7 mouse cellular contexts compared by ENCODE assay signal in genomic region chr4:41760288-41760721, GRCm38 (mm10). TPM values are rescaled to one million over a fixed set of nuclear protein-coding genes. Genes with fewer than 3 reads are reported as not detected.
DNase-seq lines count a peak whose midpoint lies in the region; ATAC-seq and TF ChIP-seq lines count a peak whose summit lies in the region.

No protein-coding gene starts in this region.

- TF ChIP-seq CTCF in cortical plate, adult 2 months (IDR thresholded peaks at IDR 0.05; ENCODE audit: extremely low read depth, insufficient read depth, low read length), result no peak

- no peaks in the 10 kb centered on the region for H3K9me3 ChIP-seq in intestine, embryonic 14.5 days (ENCODE audit: control insufficient read depth, low read length)
- H3K9me3 ChIP-seq in midbrain, embryonic 10.5 days (replicated peaks), result no peaks in the 10 kb centered on the region

- H3K36me3 ChIP-seq in intestine, embryonic 14.5 days (ENCODE audit: control insufficient read depth, insufficient read depth, low read length), result peaks cover 10% of the 10 kb centered on the region; the same call in 1 of the 2 replicates
- H3K36me3 ChIP-seq in midbrain, embryonic 10.5 days, result no peaks in the 10 kb centered on the region

- ATAC-seq in intestine, embryonic 14.5 days (replicated peaks; ENCODE audit: low FRiP score, low TSS enrichment, low read depth), result peak; percentile 90

- peak overlapping the region; percentile 23 for H3K4me3 ChIP-seq in cortical plate, adult 2 months (ENCODE audit: insufficient read depth, low read length)
- H3K4me3 ChIP-seq in intestine, embryonic 14.5 days (ENCODE audit: low read depth, low read length), result peak overlapping the region; percentile 49
- peak overlapping the region; percentile 57 for H3K4me3 ChIP-seq in midbrain, embryonic 10.5 days

- H3K4me2 ChIP-seq in intestine, embryonic 14.5 days (ENCODE audit: low read length), result peak overlapping the region; percentile 73

- H3K27me3 ChIP-seq in intestine, embryonic 14.5 days (replicated peaks; ENCODE audit: control insufficient read depth, insufficient read depth, low read length), result no peaks in the 10 kb centered on the region
- H3K27me3 ChIP-seq in midbrain, embryonic 10.5 days (ENCODE audit: low read depth, poor library complexity, severe bottlenecking), result no peaks in the 10 kb centered on the region

- peak overlapping the region; percentile 52 for H3K9ac ChIP-seq in intestine, embryonic 14.5 days (ENCODE audit: low read length)

- peaks cover 20% of the 10 kb centered on the region for H3K4me1 ChIP-seq in cortical plate, adult 2 months (ENCODE audit: control insufficient read depth, insufficient read depth, low read length)
- H3K4me1 ChIP-seq in intestine, embryonic 14.5 days (replicated peaks; ENCODE audit: control insufficient read depth, insufficient read depth, low read length), result peaks cover 35% of the 10 kb centered on the region
- H3K4me1 ChIP-seq in midbrain, embryonic 10.5 days, result peaks cover 48% of the 10 kb centered on the region

- intact Hi-C loops in left cerebral cortex, postnatal 4 days (cut with DNase I), result no loop called here

- under 1% methylated on average over 15 of the region's 15 CpGs for WGBS in intestine, embryonic 14.5 days
- 2% methylated on average over 15 of the region's 15 CpGs for WGBS in midbrain, embryonic 10.5 days

- H3K27ac ChIP-seq in cortical plate, adult 2 months (ENCODE audit: insufficient read depth, low read length), result peak overlapping the region; percentile 26
- peak overlapping the region; percentile 86 for H3K27ac ChIP-seq in intestine, embryonic 14.5 days (ENCODE audit: low read depth)
- H3K27ac ChIP-seq in midbrain, embryonic 10.5 days (replicated peaks), result peak overlapping the region; percentile 84

- no peak for TF ChIP-seq POLR2A in cortical plate, adult 2 months (IDR thresholded peaks at IDR 0.05; ENCODE audit: extremely low read depth, insufficient read depth, low read length)

- peak; percentile 95 for DNase-seq in adrenal gland, postnatal 14 days
- DNase-seq in gastrocnemius, postnatal 25 days, result peak; percentile 96
- peak; percentile 88 for DNase-seq in intestine, embryonic 14.5 days (ENCODE audit: low spot score)
- DNase-seq in left cerebral cortex, postnatal 4 days, result peak; percentile 96
- peak; percentile 88 for DNase-seq in midbrain, embryonic 10.5 days (ENCODE audit: low spot score)
- DNase-seq in spleen, adult 18-20 months, result peak; percentile 39 to 41

RNA-seq across cellular contexts. Expression of gene Sigmar1, which starts 4.3 kb away (rescaled TPM):
- 67.1 and 76.7 TPM in 2 replicates for total RNA-seq in adrenal gland, postnatal 14 days (2021)
- polyA plus RNA-seq in cortical plate, adult 2 months (2012; rRNA removed), result 80.7 and 83.9 TPM in 2 replicates
- 10 to 100 TPM in 1 of 2 experiments, 1 to 10 TPM in 1; 8.4 to 11.9 TPM for total RNA-seq in gastrocnemius, postnatal 25 days (2021)
- 113 TPM in 2 replicates for polyA plus RNA-seq in intestine, embryonic 14.5 days (2014; fragmentation: Nextera tagmentation; extraction: Ambion mirVana)
- 10 to 100 TPM; 45.7 to 49.7 TPM for total RNA-seq in left cerebral cortex, postnatal 4 days (2021)
- polyA plus RNA-seq in midbrain, embryonic 10.5 days (2016; fragmentation: Nextera tagmentation; extraction: Ambion mirVana), result 87.3 and 96.3 TPM in 2 replicates

RNA-seq across cellular contexts. Expression of gene Galt, which starts 5.3 kb away (rescaled TPM):
- total RNA-seq in adrenal gland, postnatal 14 days (2021), result 36.1 and 42.3 TPM in 2 replicates
- polyA plus RNA-seq in cortical plate, adult 2 months (2012; rRNA removed), result 269 and 276 TPM in 2 replicates
- total RNA-seq in gastrocnemius, postnatal 25 days (2021), result 10 to 100 TPM; 33.6 to 36.1 TPM
- 44.8 and 47.7 TPM in 2 replicates for polyA plus RNA-seq in intestine, embryonic 14.5 days (2014; fragmentation: Nextera tagmentation; extraction: Ambion mirVana)
- 10 to 100 TPM; 52.7 to 54.4 TPM for total RNA-seq in left cerebral cortex, postnatal 4 days (2021)
- 19.1 and 21.4 TPM in 2 replicates for polyA plus RNA-seq in midbrain, embryonic 10.5 days (2016; fragmentation: Nextera tagmentation; extraction: Ambion mirVana)

RNA-seq across cellular contexts. Expression of gene Ccl27a, which starts 13.7 kb away (rescaled TPM):
- total RNA-seq in adrenal gland, postnatal 14 days (2021), result 29.7 and 34.9 TPM in 2 replicates
- polyA plus RNA-seq in cortical plate, adult 2 months (2012; rRNA removed), result 697 and 730 TPM in 2 replicates
- 10 to 100 TPM; 19.6 to 24.2 TPM for total RNA-seq in gastrocnemius, postnatal 25 days (2021)
- polyA plus RNA-seq in intestine, embryonic 14.5 days (2014; fragmentation: Nextera tagmentation; extraction: Ambion mirVana), result 35.0 and 39.3 TPM in 2 replicates
- total RNA-seq in left cerebral cortex, postnatal 4 days (2021), result 100 to 1,000 TPM; 256 to 262 TPM
- polyA plus RNA-seq in midbrain, embryonic 10.5 days (2016; fragmentation: Nextera tagmentation; extraction: Ambion mirVana), result 52.4 and 67.6 TPM in 2 replicates

RNA-seq across cellular contexts. Expression of gene Arid3c, which starts 29.4 kb away (rescaled TPM):
- total RNA-seq in adrenal gland, postnatal 14 days (2021), result not detected in 2 replicates
- 0.34 and 0.46 TPM in 2 replicates for polyA plus RNA-seq in cortical plate, adult 2 months (2012; rRNA removed)
- not detected for total RNA-seq in gastrocnemius, postnatal 25 days (2021)
- polyA plus RNA-seq in intestine, embryonic 14.5 days (2014; fragmentation: Nextera tagmentation; extraction: Ambion mirVana), result not detected in 2 replicates
- under 1 TPM; 0.22 to 0.26 TPM for total RNA-seq in left cerebral cortex, postnatal 4 days (2021)
- 0.28 and 0.63 TPM in 2 replicates for polyA plus RNA-seq in midbrain, embryonic 10.5 days (2016; fragmentation: Nextera tagmentation; extraction: Ambion mirVana)

RNA-seq across cellular contexts. Expression of gene Dctn3, which starts 37.3 kb away (rescaled TPM):
- total RNA-seq in adrenal gland, postnatal 14 days (2021), result 106 and 110 TPM in 2 replicates
- polyA plus RNA-seq in cortical plate, adult 2 months (2012; rRNA removed), result 205 TPM in 2 replicates
- 10 to 100 TPM; 38.5 to 40.6 TPM for total RNA-seq in gastrocnemius, postnatal 25 days (2021)
- 123 and 124 TPM in 2 replicates for polyA plus RNA-seq in intestine, embryonic 14.5 days (2014; fragmentation: Nextera tagmentation; extraction: Ambion mirVana)
- 100 to 1,000 TPM; 161 to 166 TPM for total RNA-seq in left cerebral cortex, postnatal 4 days (2021)
- polyA plus RNA-seq in midbrain, embryonic 10.5 days (2016; fragmentation: Nextera tagmentation; extraction: Ambion mirVana), result 150 and 167 TPM in 2 replicates

Comparison
In these comparisons a context has a peak if more than half of its experiments do, and no peak if none do; other contexts are left out.
1. Peak in every context shown above with its lines: DNase-seq, ATAC-seq, H3K4me3 ChIP-seq and H3K27ac ChIP-seq.
2. DNase-seq: peak in every context shown above with its lines; median percentile 96 in gastrocnemius, postnatal 25 days; 96 in left cerebral cortex, postnatal 4 days; 95 in adrenal gland, postnatal 14 days; 88 in intestine, embryonic 14.5 days; 88 in midbrain, embryonic 10.5 days; 40 in spleen, adult 18-20 months.
3. H3K27ac ChIP-seq: peak in every context shown above with its lines; median percentile 86 in intestine, embryonic 14.5 days; 84 in midbrain, embryonic 10.5 days; 26 in cortical plate, adult 2 months.